Mouse (Mus musculus) limb, embryonic 12.5 days (tissue): ENCODE data around the gene Epo. TPM values are rescaled to one million over a fixed set of nuclear protein-coding genes. Genes with fewer than 3 reads are reported as not detected.

ENCODE experiments used
- ATAC-seq: fragments of 200-750 bp; cut with Nextera tagmentation; 2 replicates; pipeline ENCODE4 v1.8.0; 2017; ENCODE audit warnings: low read depth, moderate TSS enrichment; ENCODE audit not compliant: insufficient number of reproducible peaks, insufficient read depth, low FRiP score, low TSS enrichment
- H3K27ac ChIP-seq: fragments of 300-500 bp; sonication (generic); 2 replicates; pipeline ENCODE4 v1.5.1; 2016; ENCODE audit warnings: mild to moderate bottlenecking, moderate library complexity
- H3K27me3 ChIP-seq: fragments of 300-500 bp; sonication (generic); 2 replicates; pipeline ENCODE4 v1.6.1; 2016; ENCODE audit warnings: mild to moderate bottlenecking, moderate library complexity
- H3K36me3 ChIP-seq: fragments of 300-500 bp; sonication (generic); 2 replicates; pipeline ENCODE4 v1.6.1; 2016; ENCODE audit warnings: mild to moderate bottlenecking, moderate library complexity
- H3K4me1 ChIP-seq: fragments of 300-500 bp; sonication (generic); replicated peaks from 2 replicates; pipeline ENCODE4 v1.6.1; 2016
- H3K4me2 ChIP-seq: fragments of 300-500 bp; sonication (generic); 2 replicates; pipeline ENCODE4 v1.6.1; 2016; ENCODE audit warnings: mild to moderate bottlenecking, moderate library complexity
- H3K4me3 ChIP-seq: fragments of 300-500 bp; sonication (generic); replicated peaks from 2 replicates; pipeline ENCODE4 v1.5.1; 2016; ENCODE audit warnings: mild to moderate bottlenecking
- H3K9ac ChIP-seq: fragments of 300-500 bp; sonication (generic); replicated peaks from 2 replicates; pipeline ENCODE4 v1.6.1; 2016; ENCODE audit warnings: mild to moderate bottlenecking, moderate library complexity
- H3K9me3 ChIP-seq: fragments of 300-500 bp; sonication (generic); 2 replicates; pipeline ENCODE4 v1.6.1; 2016; ENCODE audit warnings: mild to moderate bottlenecking, moderate library complexity
- WGBS: fragments of 180-500 bp; shearing (Covaris S2); methylation state at CpG from one replicate; pipeline ENCODE4 v1.1.7; 2016; 5-methylcytosine and 5-hydroxymethylcytosine counted together
- polyA plus RNA-seq: library from polyadenylated mRNA; unstranded; fragments of >200 nt; fragmentation: Nextera tagmentation; extraction: Ambion mirVana; gene quantifications from 2 replicates; pipeline ENCODE4 v1.2.1, GENCODE M21; 2016

The Epo gene
- polyA plus RNA-seq, 1 experiment from 2014 or later, result 0.71 TPM

- Histone ChIP-seq H3K9me3 (no peaks in the 10 kb centered on the region), H3K4me3 (0 out of 2 replicates have a peak overlapping the region, but pooled peaks have one; percentile 4), H3K4me1 (peaks cover 37% of the 10 kb centered on the region), H3K27ac (peak overlapping the region; percentile 17; the same call in 1 of the 2 replicates), H3K9ac (0 out of 2 replicates have a peak overlapping the region, but pooled peaks have one; percentile 12), H3K27me3 (no peaks in the 10 kb centered on the region), H3K36me3 (peaks cover 65% of the 10 kb centered on the region), H3K4me2 (no peak overlapping the region)
- 84% methylated on average over 22 of the region's 22 CpGs for WGBS
- no peak for ATAC-seq
Observed at GRCm38 (mm10) chr5:137528247-137528968, 4.6 kb downstream of the Epo start.

- Histone ChIP-seq H3K27me3 (no peaks in the 10 kb centered on the region), H3K4me2 (no peak overlapping the region), H3K36me3 (peaks cover 75% of the 10 kb centered on the region), H3K27ac (no peak overlapping the region), H3K9me3 (no peaks in the 10 kb centered on the region), H3K9ac (0 out of 2 replicates have a peak overlapping the region, but pooled peaks have one; percentile 23), H3K4me3 (no peak overlapping the region), H3K4me1 (peaks cover 37% of the 10 kb centered on the region)
- 67% methylated on average over 1 of the region's 1 CpGs for WGBS
- ATAC-seq, result no peak
Observed at GRCm38 (mm10) chr5:137527413-137527812, 5.6 kb downstream of the Epo start.

- Histone ChIP-seq H3K4me3 (no peak overlapping the region), H3K9ac (no peak overlapping the region), H3K27me3 (no peaks in the 10 kb centered on the region), H3K36me3 (peaks cover 86% of the 10 kb centered on the region), H3K9me3 (no peaks in the 10 kb centered on the region), H3K27ac (peak overlapping the region; percentile 50), H3K4me1 (peaks cover 37% of the 10 kb centered on the region), H3K4me2 (no peak overlapping the region)
- no peak for ATAC-seq
- 55% methylated on average over 16 of the region's 16 CpGs for WGBS
Observed at GRCm38 (mm10) chr5:137526192-137526936, 6.7 kb downstream of the Epo start.

GRCm38 (mm10) chr5:137525511-137525910 is 7.5 kb downstream of the Epo start:
- Histone ChIP-seq H3K4me3 (0 out of 2 replicates have a peak overlapping the region, but pooled peaks have one; percentile 1), H3K27ac (peak overlapping the region; percentile 50; the same call in 1 of the 2 replicates), H3K27me3 (no peaks in the 10 kb centered on the region), H3K4me1 (peaks cover 35% of the 10 kb centered on the region), H3K9me3 (no peaks in the 10 kb centered on the region), H3K36me3 (peaks cover 94% of the 10 kb centered on the region), H3K4me2 (no peak overlapping the region), H3K9ac (0 out of 2 replicates have a peak overlapping the region, but pooled peaks have one; percentile 18)
- no peak for ATAC-seq
- WGBS, result 74% methylated on average over 16 of the region's 16 CpGs

- Histone ChIP-seq H3K4me3 (no peak overlapping the region), H3K27ac (peak overlapping the region; percentile 41; the same call in 1 of the 2 replicates), H3K4me2 (no peak overlapping the region), H3K9me3 (no peaks in the 10 kb centered on the region), H3K9ac (no peak overlapping the region; the same call in 1 of the 2 replicates), H3K27me3 (no peaks in the 10 kb centered on the region), H3K4me1 (peaks cover 27% of the 10 kb centered on the region), H3K36me3 (peaks cover 96% of the 10 kb centered on the region)
- WGBS, result 89% methylated on average over 13 of the region's 13 CpGs
- ATAC-seq, result no peak
Observed at GRCm38 (mm10) chr5:137524671-137525070, 8.4 kb downstream of the Epo start.

- WGBS, result 93% methylated on average over 8 of the region's 8 CpGs
Observed at GRCm38 (mm10) chr5:137524251-137524515, 8.9 kb downstream of the Epo start.

GRCm38 (mm10) chr5:137523396-137524250 is 9.4 kb downstream of the Epo start:
- Histone ChIP-seq H3K27ac (no peak overlapping the region), H3K9ac (no peak overlapping the region; the same call in 1 of the 2 replicates), H3K36me3 (peaks cover 96% of the 10 kb centered on the region), H3K27me3 (no peaks in the 10 kb centered on the region), H3K4me3 (no peak overlapping the region), H3K9me3 (no peaks in the 10 kb centered on the region), H3K4me1 (peaks cover 25% of the 10 kb centered on the region), H3K4me2 (no peak overlapping the region)
- no peak for ATAC-seq
- 82% methylated on average over 25 of the region's 25 CpGs for WGBS

More at GRCm38 (mm10) chr5:137524251-137524515, 8.9 kb downstream of the Epo start:
- Histone ChIP-seq H3K9me3 (no peaks in the 10 kb centered on the region), H3K9ac (no peak overlapping the region; the same call in 1 of the 2 replicates), H3K4me3 (no peak overlapping the region), H3K36me3 (peaks cover 96% of the 10 kb centered on the region), H3K27ac (no peak overlapping the region), H3K27me3 (no peaks in the 10 kb centered on the region), H3K4me2 (no peak overlapping the region), H3K4me1 (peaks cover 25% of the 10 kb centered on the region)
- no peak for ATAC-seq

- no peak overlapping the region for H3K4me3 ChIP-seq
- peaks cover 20% of the 10 kb centered on the region for H3K4me1 ChIP-seq
- H3K4me2 ChIP-seq, result no peak overlapping the region
- no peak overlapping the region for H3K27ac ChIP-seq
- H3K9ac ChIP-seq, result no peak overlapping the region
- H3K9me3 ChIP-seq, result no peaks in the 10 kb centered on the region
- no peak for ATAC-seq
- H3K27me3 ChIP-seq, result no peaks in the 10 kb centered on the region
- H3K36me3 ChIP-seq, result peaks cover 96% of the 10 kb centered on the region
- WGBS, result 77% methylated on average over 11 of the region's 11 CpGs
Observed at GRCm38 (mm10) chr5:137522711-137523110, 10.3 kb downstream of the Epo start.

- H3K27ac ChIP-seq, result no peak overlapping the region
- H3K27me3 ChIP-seq, result no peaks in the 10 kb centered on the region
- WGBS, result 78% methylated on average over 9 of the region's 9 CpGs
- H3K4me1 ChIP-seq, result peaks cover 15% of the 10 kb centered on the region
- no peak overlapping the region for H3K4me3 ChIP-seq
- peaks cover 98% of the 10 kb centered on the region for H3K36me3 ChIP-seq
- H3K9ac ChIP-seq, result no peak overlapping the region
- ATAC-seq, result no peak
- H3K4me2 ChIP-seq, result no peak overlapping the region
- no peaks in the 10 kb centered on the region for H3K9me3 ChIP-seq
Observed at GRCm38 (mm10) chr5:137521861-137522260, 11.2 kb downstream of the Epo start.

GRCm38 (mm10) chr5:137519691-137520550 is 13.1 kb downstream of the Epo start:
- Histone ChIP-seq H3K4me2 (no peak overlapping the region), H3K9me3 (no peaks in the 10 kb centered on the region), H3K9ac (peak overlapping the region; percentile 23; the same call in 1 of the 2 replicates), H3K4me3 (no peak overlapping the region), H3K4me1 (no peaks in the 10 kb centered on the region), H3K27ac (no peak overlapping the region), H3K36me3 (peaks cover 86% of the 10 kb centered on the region), H3K27me3 (no peaks in the 10 kb centered on the region)
- 89% methylated on average over 27 of the region's 27 CpGs for WGBS
- no peak for ATAC-seq
